Mouse (Mus musculus) ES-Bruce4 (cell line): ENCODE results near the gene Rom1.

Source experiments
- CTCF ChIP-seq: IDR thresholded peaks from one replicate; pipeline ENCODE4 v1.8.1; 2011; ENCODE audit warnings: low read depth, low read length
- POLR2A ChIP-seq: IDR thresholded peaks from one replicate; pipeline ENCODE4 v1.8.1; 2011; ENCODE audit warnings: low read length; ENCODE audit not compliant: insufficient read depth

- no peak for TF ChIP-seq POLR2A
- no peak for TF ChIP-seq CTCF
These were observed 46.3 kb upstream of the Rom1 start for GRCm38 (mm10) chr19:8975491-8975890.
